Mouse (Mus musculus): Measurements from ENCODE around the gene Acsm2. TPM values are rescaled to one million over a fixed set of nuclear protein-coding genes. Genes with fewer than 3 reads are reported as not detected.
"Not testable (repeated sequence)": the region's sequence is repeated elsewhere in the genome, so short reads cannot be mapped to it uniquely, and the experiment has no call there.

Gene Acsm2
- total and polyA plus RNA-seq, 2 experiments from 2014 or later = not detected

- Histone ChIP-seq H3K27me3 (ENCODE audit: insufficient read depth, low read length) (no peaks in the 10 kb centered on the region), H3K4me2 (ENCODE audit: low read depth, low read length, poor library complexity, severe bottlenecking) (no peak overlapping the region), H3K4me1 (ENCODE audit: insufficient read depth, low read length) (no peaks in the 10 kb centered on the region), H3K27ac (ENCODE audit: low read depth, low read length) (no peak overlapping the region), H3K4me3 (ENCODE audit: low read depth, low read length) (no peak overlapping the region), H3K36me3 (ENCODE audit: insufficient read depth, low read length) (no peaks in the 10 kb centered on the region), H3K9ac (replicated peaks; ENCODE audit: low read length, poor library complexity, severe bottlenecking) (no peak overlapping the region), H3K9me3 (ENCODE audit: low read length) (no peaks in the 10 kb centered on the region)
- ATAC-seq (ENCODE audit: low FRiP score) (no peak), DNase-seq (ENCODE audit: low spot score) (no peak)
- WGBS = 87% methylated on average over 3 of the region's 3 CpGs
- TF ChIP-seq CTCF (IDR thresholded peaks at IDR 0.05) = no peak
These were observed 3.5 kb upstream of the Acsm2 start for GRCm38 (mm10) chr7:119550471-119551222.

GRCm38 (mm10) chr7:119559789-119560451 lies 5.8 kb downstream of the Acsm2 start:
- no peak overlapping the region for H3K27ac ChIP-seq (ENCODE audit: low read depth, low read length)
- H3K4me1 ChIP-seq (ENCODE audit: insufficient read depth, low read length) = no peaks in the 10 kb centered on the region
- ATAC-seq (ENCODE audit: low FRiP score) = no peak
- no peaks in the 10 kb centered on the region for H3K27me3 ChIP-seq (ENCODE audit: insufficient read depth, low read length)
- WGBS = 85% methylated on average over 3 of the region's 3 CpGs
- no peaks in the 10 kb centered on the region for H3K9me3 ChIP-seq (ENCODE audit: low read length)
- no peak for DNase-seq (ENCODE audit: low spot score)
- no peak overlapping the region for H3K9ac ChIP-seq (replicated peaks; ENCODE audit: low read length, poor library complexity, severe bottlenecking)
- H3K36me3 ChIP-seq (ENCODE audit: insufficient read depth, low read length) = no peaks in the 10 kb centered on the region
- TF ChIP-seq CTCF (IDR thresholded peaks at IDR 0.05) = no peak
- H3K4me2 ChIP-seq (ENCODE audit: low read depth, low read length, poor library complexity, severe bottlenecking) = no peak overlapping the region
- no peak overlapping the region for H3K4me3 ChIP-seq (ENCODE audit: low read depth, low read length)

GRCm38 (mm10) chr7:119560452-119560835 lies 6.3 kb downstream of the Acsm2 start:
- no peaks in the 10 kb centered on the region for H3K27me3 ChIP-seq (ENCODE audit: insufficient read depth, low read length)
- TF ChIP-seq CTCF (IDR thresholded peaks at IDR 0.05) = no peak
- no peaks in the 10 kb centered on the region for H3K36me3 ChIP-seq (ENCODE audit: insufficient read depth, low read length)
- H3K4me1 ChIP-seq (ENCODE audit: insufficient read depth, low read length) = no peaks in the 10 kb centered on the region
- no peak for ATAC-seq (ENCODE audit: low FRiP score)
- no peak overlapping the region for H3K4me3 ChIP-seq (ENCODE audit: low read depth, low read length)
- H3K9ac ChIP-seq (replicated peaks; ENCODE audit: low read length, poor library complexity, severe bottlenecking) = no peak overlapping the region
- H3K9me3 ChIP-seq (ENCODE audit: low read length) = no peaks in the 10 kb centered on the region
- WGBS = 86% methylated on average over 3 of the region's 3 CpGs
- H3K4me2 ChIP-seq (ENCODE audit: low read depth, low read length, poor library complexity, severe bottlenecking) = no peak overlapping the region
- no peak for DNase-seq (ENCODE audit: low spot score)
- no peak overlapping the region for H3K27ac ChIP-seq (ENCODE audit: low read depth, low read length)

- Histone ChIP-seq H3K36me3 (ENCODE audit: insufficient read depth, low read length) (no peaks in the 10 kb centered on the region), H3K9ac (replicated peaks; ENCODE audit: low read length, poor library complexity, severe bottlenecking) (no peak overlapping the region), H3K4me3 (ENCODE audit: low read depth, low read length) (no peak overlapping the region), H3K9me3 (ENCODE audit: low read length) (no peaks in the 10 kb centered on the region), H3K27ac (ENCODE audit: low read depth, low read length) (no peak overlapping the region), H3K4me1 (ENCODE audit: insufficient read depth, low read length) (no peaks in the 10 kb centered on the region), H3K27me3 (ENCODE audit: insufficient read depth, low read length) (no peaks in the 10 kb centered on the region), H3K4me2 (ENCODE audit: low read depth, low read length, poor library complexity, severe bottlenecking) (no peak overlapping the region)
- 58% methylated on average over 4 of the region's 4 CpGs for WGBS
- no peak for TF ChIP-seq CTCF (IDR thresholded peaks at IDR 0.05)
- DNase-seq (ENCODE audit: low spot score) (no peak), ATAC-seq (ENCODE audit: low FRiP score) (no peak)
These were observed 7.3 kb downstream of the Acsm2 start for GRCm38 (mm10) chr7:119561441-119561840.

DNA sequence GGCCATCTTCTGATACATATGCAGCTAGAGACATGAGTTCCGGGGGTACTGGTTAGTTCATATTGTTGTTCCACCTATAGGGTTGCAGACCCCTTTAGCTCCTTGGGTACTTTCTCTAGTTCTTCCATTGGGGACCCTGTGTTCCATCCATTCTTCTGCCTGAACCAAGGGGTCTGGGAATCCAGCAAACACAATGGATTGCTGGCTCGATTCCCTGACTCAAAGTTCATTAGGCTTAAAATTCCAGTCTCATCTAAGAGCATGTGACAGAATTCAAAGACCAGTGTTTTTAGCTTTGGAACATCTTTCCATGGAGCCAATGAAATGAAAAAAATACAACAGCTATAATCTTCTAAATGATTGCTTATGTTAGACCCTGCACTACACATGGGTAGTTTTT lies 8.3 kb downstream of the Acsm2 start:
- 81% methylated on average over 2 of the region's 2 CpGs for WGBS
- H3K27me3 ChIP-seq (ENCODE audit: insufficient read depth, low read length); H3K4me3 ChIP-seq (ENCODE audit: low read depth, low read length); H3K4me2 ChIP-seq (ENCODE audit: low read depth, low read length, poor library complexity, severe bottlenecking); H3K9me3 ChIP-seq (ENCODE audit: low read length); DNase-seq (ENCODE audit: low spot score); H3K9ac ChIP-seq (replicated peaks; ENCODE audit: low read length, poor library complexity, severe bottlenecking); H3K27ac ChIP-seq (ENCODE audit: low read depth, low read length); H3K36me3 ChIP-seq (ENCODE audit: insufficient read depth, low read length); ATAC-seq (ENCODE audit: low FRiP score); H3K4me1 ChIP-seq (ENCODE audit: insufficient read depth, low read length): not testable (repeated sequence)

GRCm38 (mm10) chr7:119594530-119595107 lies 40.5 kb downstream of the Acsm2 start:
- Histone ChIP-seq H3K9me3 (ENCODE audit: low read length) (no peaks in the 10 kb centered on the region), H3K4me1 (ENCODE audit: insufficient read depth, low read length) (no peaks in the 10 kb centered on the region), H3K27me3 (ENCODE audit: insufficient read depth, low read length) (no peaks in the 10 kb centered on the region), H3K4me2 (ENCODE audit: low read depth, low read length, poor library complexity, severe bottlenecking) (no peak overlapping the region), H3K9ac (replicated peaks; ENCODE audit: low read length, poor library complexity, severe bottlenecking) (no peak overlapping the region), H3K4me3 (ENCODE audit: low read depth, low read length) (no peak overlapping the region), H3K36me3 (ENCODE audit: insufficient read depth, low read length) (no peaks in the 10 kb centered on the region), H3K27ac (ENCODE audit: low read depth, low read length) (no peak overlapping the region)
- ATAC-seq (ENCODE audit: low FRiP score) (no peak), DNase-seq (ENCODE audit: low spot score) (no peak)
- no peak for TF ChIP-seq CTCF (IDR thresholded peaks at IDR 0.05)
- 84% methylated on average over 3 of the region's 3 CpGs for WGBS
